Mouse (Mus musculus) CH12.LX (cell line): Measurements from ENCODE around the gene Plekhf1. TPM values are rescaled to one million over a fixed set of nuclear protein-coding genes. Genes with fewer than 3 reads are reported as not detected.

Source experiments
- E2F4 ChIP-seq: IDR thresholded peaks from 2 replicates; pipeline ENCODE4 v1.6.1; 2011; ENCODE audit warnings: low read depth, low read length, improper control_type of control experiment; ENCODE audit not compliant: insufficient replicate concordance
- HCFC1 ChIP-seq: IDR thresholded peaks from 2 replicates; pipeline ENCODE4 v1.6.1; 2012; ENCODE audit warnings: low read depth, mild to moderate bottlenecking, inconsistent platforms, low read length, improper control_type of control experiment
- JUND ChIP-seq: conservative IDR thresholded peaks from 2 replicates; pipeline ENCODE4 v1.6.1; 2011; ENCODE audit warnings: low read depth, low read length, improper control_type of control experiment
- ZNF384 ChIP-seq: IDR thresholded peaks from 2 replicates; pipeline ENCODE4 v1.6.1; 2012; ENCODE audit warnings: low read depth, low read length, improper control_type of control experiment, inconsistent platforms
- polyA plus RNA-seq: library from polyadenylated mRNA; unstranded; fragments of >175 nt; gene quantifications from 2 replicates; pipeline ENCODE4 v1.2.1, GENCODE M21; 2012; ENCODE audit warnings: low read depth; ENCODE audit not compliant: insufficient read length
- total RNA-seq, 2 experiments: library from RNA; depleted of rRNA; stranded (reverse); fragments of 300-350 nt in 1 of 2; fragments of >200 nt in 1 of 2; gene quantifications; 2 replicates each; pipeline ENCODE4 v1.2.3; 2012 to 2014

The Plekhf1 gene
- total and polyA plus RNA-seq, 3 experiments: 0.16 to 0.72 TPM; not detected in 1

GRCm38 (mm10) chr7:38167724-38168141, 60.1 kb downstream of the Plekhf1 start (continued):
- TF ChIP-seq HCFC1 (no peak), JUND (no peak), ZNF384 (peak; percentile 97), E2F4 (no peak)
- TF ChIP-seq, all 38 proteins: peak for 6

Other genes with a start within 250 kb of the Plekhf1 start
- gene Uri1, start 204.5 kb downstream of the Plekhf1 start, total RNA-seq (2012; rRNA removed): 30.7 and 37.1 TPM in 2 replicates
- gene Uri1, start 204.5 kb downstream of the Plekhf1 start, total RNA-seq (2014; rRNA removed): 53.1 and 53.3 TPM in 2 replicates
- 41.4 and 50.1 TPM in 2 replicates for gene Uri1, start 204.5 kb downstream of the Plekhf1 start, polyA plus RNA-seq
- 43.7 and 74.4 TPM in 2 replicates for gene Ccne1, start 120.5 kb downstream of the Plekhf1 start, total RNA-seq (2012; rRNA removed)
- gene Ccne1, start 120.5 kb downstream of the Plekhf1 start, total RNA-seq (2014; rRNA removed): 70.0 and 77.8 TPM in 2 replicates
- gene Ccne1, start 120.5 kb downstream of the Plekhf1 start, polyA plus RNA-seq: 109 and 110 TPM in 2 replicates
- 7.4 and 8.1 TPM in 2 replicates for gene 1600014C10Rik, start 44.8 kb downstream of the Plekhf1 start, total RNA-seq (2012; rRNA removed)
- 9.7 and 10.3 TPM in 2 replicates for gene 1600014C10Rik, start 44.8 kb downstream of the Plekhf1 start, total RNA-seq (2014; rRNA removed)
- 9.4 and 10.6 TPM in 2 replicates for gene 1600014C10Rik, start 44.8 kb downstream of the Plekhf1 start, polyA plus RNA-seq
- 33.5 and 39.7 TPM in 2 replicates for gene Pop4, start 43.4 kb upstream of the Plekhf1 start, total RNA-seq (2012; rRNA removed)
- gene Pop4, start 43.4 kb upstream of the Plekhf1 start, total RNA-seq (2014; rRNA removed): 64.0 and 73.8 TPM in 2 replicates
- gene Pop4, start 43.4 kb upstream of the Plekhf1 start, polyA plus RNA-seq: 50.5 and 63.0 TPM in 2 replicates